Mouse (Mus musculus): Measurements from ENCODE around the gene Tectb. TPM values are rescaled to one million over a fixed set of nuclear protein-coding genes. Genes with fewer than 3 reads are reported as not detected.

Gene Tectb
- polyA plus RNA-seq, 1 experiment from 2014 or later, result 0.48 TPM

DNA sequence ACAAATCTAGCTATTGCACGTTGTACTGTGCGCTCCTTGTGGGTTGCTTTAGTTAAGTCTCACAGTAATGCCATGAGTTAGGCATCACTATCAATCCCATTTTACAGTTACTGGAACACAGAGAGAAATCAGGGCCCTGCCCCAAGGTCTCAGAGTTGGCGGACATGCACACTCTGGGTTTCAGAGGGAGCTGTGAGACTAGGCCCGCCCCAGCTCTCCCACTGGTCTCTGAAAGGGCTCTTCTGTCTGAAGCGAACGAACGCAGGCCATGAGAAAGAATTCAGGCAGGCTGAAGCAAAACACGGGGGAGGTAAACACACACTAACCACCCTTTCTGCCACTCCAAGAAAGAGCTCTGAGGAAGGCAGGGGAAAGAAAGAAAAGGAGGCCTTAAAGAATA lies 21.9 kb upstream of the Tectb start:
- Histone ChIP-seq H3K4me3 (ENCODE audit: low read length) (no peak overlapping the region), H3K27me3 (ENCODE audit: control insufficient read depth, insufficient read depth, low read depth, low read length) (no peaks in the 10 kb centered on the region), H3K4me2 (ENCODE audit: low read depth, low read length) (no peak overlapping the region), H3K9ac (ENCODE audit: low read length) (no peak overlapping the region), H3K4me1 (replicated peaks; ENCODE audit: control insufficient read depth, insufficient read depth, low read length) (peaks cover 3% of the 10 kb centered on the region; the same call in 1 of the 2 replicates), H3K9me3 (ENCODE audit: control insufficient read depth, low read length) (no peaks in the 10 kb centered on the region), H3K36me3 (ENCODE audit: control insufficient read depth, insufficient read depth, low read length) (no peaks in the 10 kb centered on the region), H3K27ac (ENCODE audit: low read length) (no peak overlapping the region)
- ATAC-seq (ENCODE audit: low read depth), result peak; percentile 45; the same call in 1 of the 2 replicates
- WGBS, result 55% methylated on average over 8 of the region's 8 CpGs

DNA sequence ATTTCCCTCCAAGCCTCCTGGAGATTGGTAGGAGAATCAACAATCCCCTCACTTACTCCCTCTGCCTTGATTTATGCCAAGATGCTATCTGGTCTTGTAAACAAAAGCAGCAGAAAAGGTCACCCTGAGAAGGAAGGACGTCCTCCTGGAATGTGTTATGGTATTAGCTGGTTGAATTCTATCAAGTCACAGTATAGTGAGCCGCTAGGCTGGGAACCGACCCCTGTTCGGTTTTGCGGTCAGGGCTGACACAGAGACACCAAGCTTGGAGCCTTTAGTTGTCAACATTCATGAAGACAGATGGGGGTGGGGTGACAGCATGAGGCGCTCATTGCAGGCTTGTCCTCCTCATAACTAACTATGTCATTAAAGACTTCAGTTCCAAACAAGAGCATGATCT lies 20.7 kb upstream of the Tectb start:
- H3K4me3 ChIP-seq (ENCODE audit: low read length), result no peak overlapping the region
- no peak overlapping the region for H3K9ac ChIP-seq (ENCODE audit: low read length)
- peak; percentile 32; the same call in 1 of the 2 replicates for ATAC-seq (ENCODE audit: low read depth)
- H3K4me1 ChIP-seq (replicated peaks; ENCODE audit: control insufficient read depth, insufficient read depth, low read length), result peaks cover 3% of the 10 kb centered on the region; the same call in 1 of the 2 replicates
- WGBS, result 33% methylated on average over 6 of the region's 6 CpGs
- H3K36me3 ChIP-seq (ENCODE audit: control insufficient read depth, insufficient read depth, low read length), result no peaks in the 10 kb centered on the region
- no peaks in the 10 kb centered on the region for H3K27me3 ChIP-seq (ENCODE audit: control insufficient read depth, insufficient read depth, low read depth, low read length)
- no peaks in the 10 kb centered on the region for H3K9me3 ChIP-seq (ENCODE audit: control insufficient read depth, low read length)
- H3K4me2 ChIP-seq (ENCODE audit: low read depth, low read length), result no peak overlapping the region
- H3K27ac ChIP-seq (ENCODE audit: low read length), result no peak overlapping the region

DNA sequence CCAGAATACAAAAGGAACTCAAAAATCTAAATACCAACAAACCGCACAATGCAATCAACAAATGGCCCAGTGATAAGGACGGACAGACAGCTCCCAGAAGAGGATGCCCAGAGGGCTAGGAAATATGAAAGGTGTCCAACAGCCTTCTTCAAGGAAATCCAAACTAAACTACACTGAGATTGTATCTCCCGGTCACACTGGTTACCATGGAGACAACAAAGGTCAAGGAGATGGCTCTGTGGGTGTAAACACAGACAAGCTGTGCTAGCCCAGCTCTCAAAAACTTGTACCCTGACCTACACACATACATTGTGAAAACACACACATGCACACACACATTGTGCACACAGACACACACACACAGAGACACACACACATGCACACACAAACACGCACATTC lies 18.3 kb upstream of the Tectb start:
- Histone ChIP-seq H3K27me3 (ENCODE audit: control insufficient read depth, insufficient read depth, low read depth, low read length) (no peaks in the 10 kb centered on the region), H3K4me2 (ENCODE audit: low read depth, low read length) (no peak overlapping the region), H3K4me1 (replicated peaks; ENCODE audit: control insufficient read depth, insufficient read depth, low read length) (peaks cover 4% of the 10 kb centered on the region; the same call in 1 of the 2 replicates), H3K36me3 (ENCODE audit: control insufficient read depth, insufficient read depth, low read length) (no peaks in the 10 kb centered on the region), H3K9ac (ENCODE audit: low read length) (no peak overlapping the region), H3K9me3 (ENCODE audit: control insufficient read depth, low read length) (no peaks in the 10 kb centered on the region), H3K4me3 (ENCODE audit: low read length) (no peak overlapping the region), H3K27ac (ENCODE audit: low read length) (no peak overlapping the region)
- no peak for ATAC-seq (ENCODE audit: low read depth)
- WGBS, result 55% methylated on average over 4 of the region's 4 CpGs

DNA sequence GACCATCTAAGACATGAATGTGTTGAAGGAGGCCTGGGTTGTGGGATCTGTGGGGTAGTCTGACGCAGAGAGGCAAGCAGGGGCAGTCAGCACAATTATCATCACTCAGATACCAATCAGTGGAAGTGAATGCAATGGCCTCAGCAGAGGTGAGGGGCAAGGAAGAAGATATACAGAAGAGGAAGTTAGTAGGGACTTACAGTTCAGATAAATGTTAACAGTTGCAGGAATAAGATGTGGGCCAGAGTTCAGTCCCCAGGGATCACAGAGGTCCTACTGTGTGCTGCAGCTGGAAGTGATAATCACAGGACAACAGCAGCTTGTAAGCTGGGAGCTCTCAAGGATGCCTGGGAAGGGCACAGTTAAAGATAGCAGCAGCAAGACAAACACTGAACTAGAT lies 16.4 kb upstream of the Tectb start:
- Histone ChIP-seq H3K9me3 (ENCODE audit: control insufficient read depth, low read length) (no peaks in the 10 kb centered on the region), H3K4me1 (replicated peaks; ENCODE audit: control insufficient read depth, insufficient read depth, low read length) (peaks cover 16% of the 10 kb centered on the region), H3K4me3 (ENCODE audit: low read length) (no peak overlapping the region), H3K4me2 (ENCODE audit: low read depth, low read length) (no peak overlapping the region), H3K27me3 (ENCODE audit: control insufficient read depth, insufficient read depth, low read depth, low read length) (no peaks in the 10 kb centered on the region), H3K9ac (ENCODE audit: low read length) (no peak overlapping the region), H3K27ac (ENCODE audit: low read length) (no peak overlapping the region), H3K36me3 (ENCODE audit: control insufficient read depth, insufficient read depth, low read length) (no peaks in the 10 kb centered on the region)
- no peak for ATAC-seq (ENCODE audit: low read depth)
- 81% methylated on average over 1 of the region's 1 CpGs for WGBS

DNA sequence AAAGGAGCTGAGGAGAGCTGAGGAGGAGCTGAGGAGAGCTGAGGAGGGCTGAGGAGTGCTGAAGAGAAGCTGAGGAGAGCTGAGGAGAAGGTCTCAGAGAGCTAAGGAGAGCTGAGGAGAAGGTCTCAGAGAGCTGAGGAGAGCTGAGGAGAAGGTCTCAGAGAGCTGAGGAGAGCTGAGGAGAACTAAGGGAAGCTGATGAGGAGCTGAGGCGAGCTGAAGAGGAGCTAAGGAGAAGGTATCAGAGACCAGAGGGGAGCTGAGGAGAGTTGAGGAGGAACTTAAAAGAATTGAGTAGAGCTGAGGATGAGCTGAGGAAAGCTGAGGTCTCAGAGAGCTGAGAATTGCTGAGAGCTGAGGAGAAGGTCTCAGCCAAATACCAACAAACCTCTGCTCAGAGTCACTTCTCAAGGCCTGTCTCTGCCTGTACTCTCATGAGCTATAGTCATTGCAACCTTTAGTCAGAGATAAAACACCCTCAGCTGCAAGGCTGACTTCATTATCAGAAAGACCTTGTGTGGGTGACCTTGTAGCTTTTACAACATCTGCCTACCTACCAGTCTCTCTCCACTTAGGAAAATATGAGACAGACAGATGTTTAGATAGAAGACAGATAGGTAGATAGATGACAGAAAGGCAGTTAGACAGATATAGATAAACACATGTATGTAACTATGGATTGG lies 15.2 kb upstream of the Tectb start:
- H3K27me3 ChIP-seq (ENCODE audit: control insufficient read depth, insufficient read depth, low read depth, low read length), result no peaks in the 10 kb centered on the region
- no peak overlapping the region; the same call in 1 of the 2 replicates for H3K27ac ChIP-seq (ENCODE audit: low read length)
- no peak overlapping the region for H3K4me2 ChIP-seq (ENCODE audit: low read depth, low read length)
- H3K9ac ChIP-seq (ENCODE audit: low read length), result no peak overlapping the region
- no peaks in the 10 kb centered on the region for H3K36me3 ChIP-seq (ENCODE audit: control insufficient read depth, insufficient read depth, low read length)
- WGBS, result 72% methylated on average over 1 of the region's 1 CpGs
- H3K4me1 ChIP-seq (replicated peaks; ENCODE audit: control insufficient read depth, insufficient read depth, low read length), result peaks cover 14% of the 10 kb centered on the region
- H3K4me3 ChIP-seq (ENCODE audit: low read length), result no peak overlapping the region
- ATAC-seq (ENCODE audit: low read depth), result no peak
- peaks cover 7% of the 10 kb centered on the region for H3K9me3 ChIP-seq (ENCODE audit: control insufficient read depth, low read length)

DNA sequence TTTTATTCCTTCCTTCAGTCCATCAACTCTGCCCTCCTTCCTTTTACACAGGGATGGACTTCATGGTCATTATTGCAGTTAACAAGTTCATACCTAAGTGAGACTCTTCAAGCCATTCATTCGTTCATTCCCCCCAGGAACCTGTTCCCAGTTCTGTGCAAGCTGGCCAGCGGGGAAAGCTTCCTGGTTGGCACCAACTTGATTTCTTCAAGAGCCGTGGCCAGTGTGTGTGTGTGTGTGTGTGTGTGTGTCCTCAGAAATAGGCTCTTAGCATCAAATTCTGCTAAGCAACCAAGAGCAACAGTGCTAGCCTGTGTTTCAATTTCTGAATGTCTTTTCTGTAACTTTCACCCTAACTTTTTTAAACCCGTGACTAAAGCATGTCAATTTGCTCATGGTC lies 14.6 kb upstream of the Tectb start:
- no peak for ATAC-seq (ENCODE audit: low read depth)
- Histone ChIP-seq H3K27ac (ENCODE audit: low read length) (no peak overlapping the region), H3K4me1 (replicated peaks; ENCODE audit: control insufficient read depth, insufficient read depth, low read length) (peaks cover 14% of the 10 kb centered on the region), H3K4me2 (ENCODE audit: low read depth, low read length) (no peak overlapping the region), H3K4me3 (ENCODE audit: low read length) (no peak overlapping the region), H3K9me3 (ENCODE audit: control insufficient read depth, low read length) (peaks cover 7% of the 10 kb centered on the region), H3K36me3 (ENCODE audit: control insufficient read depth, insufficient read depth, low read length) (no peaks in the 10 kb centered on the region), H3K9ac (ENCODE audit: low read length) (no peak overlapping the region), H3K27me3 (ENCODE audit: control insufficient read depth, insufficient read depth, low read depth, low read length) (no peaks in the 10 kb centered on the region)
- WGBS, result 60% methylated on average over 4 of the region's 4 CpGs

DNA sequence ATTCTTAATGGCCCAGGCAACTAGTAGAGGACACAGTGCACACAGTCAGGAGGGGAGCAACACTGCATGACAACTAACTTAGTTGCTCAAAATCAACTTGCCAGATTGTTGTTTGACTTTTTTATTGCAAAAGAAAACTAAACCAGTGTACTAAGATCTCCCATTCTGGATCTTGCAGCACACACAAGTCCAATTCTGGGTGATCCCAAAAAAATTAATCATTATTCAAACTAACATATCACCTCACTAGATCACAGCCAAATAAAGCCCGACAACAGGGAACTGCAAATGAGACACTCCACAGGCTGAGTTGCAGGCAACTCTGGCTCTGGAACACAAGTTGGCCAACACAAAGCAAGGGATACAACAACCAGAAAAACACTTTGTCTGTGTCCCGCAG lies 13.8 kb upstream of the Tectb start:
- Histone ChIP-seq H3K9me3 (ENCODE audit: control insufficient read depth, low read length) (peaks cover 7% of the 10 kb centered on the region), H3K4me2 (ENCODE audit: low read depth, low read length) (no peak overlapping the region), H3K9ac (ENCODE audit: low read length) (no peak overlapping the region), H3K36me3 (ENCODE audit: control insufficient read depth, insufficient read depth, low read length) (no peaks in the 10 kb centered on the region), H3K27ac (ENCODE audit: low read length) (no peak overlapping the region), H3K27me3 (ENCODE audit: control insufficient read depth, insufficient read depth, low read depth, low read length) (no peaks in the 10 kb centered on the region), H3K4me1 (replicated peaks; ENCODE audit: control insufficient read depth, insufficient read depth, low read length) (peaks cover 14% of the 10 kb centered on the region), H3K4me3 (ENCODE audit: low read length) (no peak overlapping the region)
- no peak for ATAC-seq (ENCODE audit: low read depth)
- 59% methylated on average over 2 of the region's 2 CpGs for WGBS

DNA sequence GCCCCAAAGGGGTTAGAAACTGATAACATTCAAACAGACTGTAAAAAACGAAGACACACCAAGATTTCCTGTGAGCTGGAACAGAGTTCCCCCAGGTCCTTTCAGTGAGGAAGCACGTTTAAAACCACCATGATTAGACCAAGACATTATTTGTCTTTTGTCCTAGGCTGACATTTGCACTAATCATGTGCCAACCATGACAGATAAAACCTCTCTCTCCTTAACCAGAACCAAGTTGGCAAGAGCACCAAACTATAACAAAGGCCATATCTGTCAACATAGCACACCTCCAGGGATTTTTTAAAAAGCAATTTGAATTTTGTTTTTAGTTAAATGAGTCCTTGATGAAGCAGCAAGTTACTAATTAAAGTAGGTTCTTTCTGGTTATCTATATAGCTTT lies 12.8 kb upstream of the Tectb start:
- no peaks in the 10 kb centered on the region for H3K27me3 ChIP-seq (ENCODE audit: control insufficient read depth, insufficient read depth, low read depth, low read length)
- peaks cover 7% of the 10 kb centered on the region for H3K9me3 ChIP-seq (ENCODE audit: control insufficient read depth, low read length)
- H3K27ac ChIP-seq (ENCODE audit: low read length), result peak overlapping the region; percentile 11; the same call in 1 of the 2 replicates
- WGBS, result 33% methylated on average over 2 of the region's 2 CpGs
- no peaks in the 10 kb centered on the region for H3K36me3 ChIP-seq (ENCODE audit: control insufficient read depth, insufficient read depth, low read length)
- no peak for ATAC-seq (ENCODE audit: low read depth)
- H3K4me1 ChIP-seq (replicated peaks; ENCODE audit: control insufficient read depth, insufficient read depth, low read length), result peaks cover 14% of the 10 kb centered on the region
- H3K4me2 ChIP-seq (ENCODE audit: low read depth, low read length), result no peak overlapping the region
- no peak overlapping the region for H3K4me3 ChIP-seq (ENCODE audit: low read length)
- no peak overlapping the region for H3K9ac ChIP-seq (ENCODE audit: low read length)

DNA sequence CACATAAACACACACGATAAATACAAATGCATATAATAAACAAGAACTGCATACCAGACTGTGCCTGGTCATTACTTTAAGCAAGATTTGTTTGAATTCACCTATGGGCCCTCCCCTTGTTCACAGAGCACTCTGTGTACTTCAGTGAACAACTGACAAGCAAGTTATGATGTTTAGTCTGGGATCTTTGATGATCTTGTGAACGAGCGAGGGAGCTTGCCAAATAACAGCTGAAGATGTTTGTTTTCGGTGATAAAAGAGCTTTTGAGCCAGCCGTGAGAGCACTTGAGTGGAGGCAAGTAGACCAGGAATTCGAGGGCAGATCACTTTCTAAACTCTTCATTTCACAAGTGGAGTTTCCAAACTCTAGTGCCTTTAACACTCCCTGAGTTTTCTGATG lies 12.2 kb upstream of the Tectb start:
- Histone ChIP-seq H3K4me3 (ENCODE audit: low read length) (no peak overlapping the region), H3K4me2 (ENCODE audit: low read depth, low read length) (peak overlapping the region; percentile 19; the same call in 1 of the 2 replicates), H3K4me1 (replicated peaks; ENCODE audit: control insufficient read depth, insufficient read depth, low read length) (peaks cover 14% of the 10 kb centered on the region), H3K27ac (ENCODE audit: low read length) (peak overlapping the region; percentile 69; the same call in 1 of the 2 replicates), H3K9ac (ENCODE audit: low read length) (no peak overlapping the region), H3K9me3 (ENCODE audit: control insufficient read depth, low read length) (peaks cover 7% of the 10 kb centered on the region), H3K27me3 (ENCODE audit: control insufficient read depth, insufficient read depth, low read depth, low read length) (no peaks in the 10 kb centered on the region), H3K36me3 (ENCODE audit: control insufficient read depth, insufficient read depth, low read length) (no peaks in the 10 kb centered on the region)
- ATAC-seq (ENCODE audit: low read depth), result peak; percentile 80
- WGBS, result 8% methylated on average over 6 of the region's 6 CpGs
